Mouse (Mus musculus) midbrain, postnatal 0 days (tissue): ENCODE results near the gene Sigmar1. TPM values are rescaled to one million over a fixed set of nuclear protein-coding genes. Genes with fewer than 3 reads are reported as not detected.

ENCODE experiments used
- polyA plus RNA-seq: library from polyadenylated mRNA; unstranded; fragments of >200 nt; fragmentation: Nextera tagmentation; extraction: Ambion mirVana; gene quantifications from 2 replicates; pipeline ENCODE4 v1.2.1, GENCODE M21; 2015
- total RNA-seq: library from RNA; depleted of rRNA; stranded (reverse); fragments of >200 nt; gene quantifications from 2 replicates; pipeline ENCODE4 v1.2.3, GENCODE M21; 2014; rRNA removed

Gene Sigmar1
- total and polyA plus RNA-seq, 2 experiments from 2014 or later, result 44.8 to 45.4 TPM

Other genes with a start within 250 kb of the Sigmar1 start
- gene 1110017D15Rik, start 238.8 kb downstream of the Sigmar1 start, total RNA-seq, result 10.9 and 11.8 TPM in 2 replicates
- 18.1 and 20.7 TPM in 2 replicates for gene 1110017D15Rik, start 238.8 kb downstream of the Sigmar1 start, polyA plus RNA-seq
- gene Fam219a, start 186.6 kb downstream of the Sigmar1 start, total RNA-seq, result 125 and 130 TPM in 2 replicates
- 20.5 and 24.1 TPM in 2 replicates for gene Fam219a, start 186.6 kb downstream of the Sigmar1 start, polyA plus RNA-seq
- 1.7 and 6.1 TPM in 2 replicates for gene Dnaic1, start 186.4 kb downstream of the Sigmar1 start, total RNA-seq
- 3.2 and 3.8 TPM in 2 replicates for gene Dnaic1, start 186.4 kb downstream of the Sigmar1 start, polyA plus RNA-seq
- 167 and 217 TPM in 2 replicates for gene Enho, start 115.8 kb downstream of the Sigmar1 start, total RNA-seq
- 146 and 157 TPM in 2 replicates for gene Enho, start 115.8 kb downstream of the Sigmar1 start, polyA plus RNA-seq
- 61.6 and 69.2 TPM in 2 replicates for gene Cntfr, start 59.1 kb downstream of the Sigmar1 start, total RNA-seq
- gene Cntfr, start 59.1 kb downstream of the Sigmar1 start, polyA plus RNA-seq, result 20.1 and 23.4 TPM in 2 replicates
- 21.8 and 26.5 TPM in 2 replicates for gene Il11ra1, start 56.2 kb downstream of the Sigmar1 start, total RNA-seq
- gene Il11ra1, start 56.2 kb downstream of the Sigmar1 start, polyA plus RNA-seq, result 28.8 and 35.3 TPM in 2 replicates
- 38.3 and 39.7 TPM in 2 replicates for gene Rpp25l, start 42.6 kb downstream of the Sigmar1 start, total RNA-seq
- gene Rpp25l, start 42.6 kb downstream of the Sigmar1 start, polyA plus RNA-seq, result 44.3 and 49.9 TPM in 2 replicates
- 122 and 150 TPM in 2 replicates for gene Dctn3, start 33.0 kb downstream of the Sigmar1 start, total RNA-seq
- 308 and 345 TPM in 2 replicates for gene Dctn3, start 33.0 kb downstream of the Sigmar1 start, polyA plus RNA-seq
- gene Arid3c, start 25.0 kb downstream of the Sigmar1 start, total RNA-seq, result 0.27 and 0.33 TPM in 2 replicates
- gene Arid3c, start 25.0 kb downstream of the Sigmar1 start, polyA plus RNA-seq, result 0.42 and 0.48 TPM in 2 replicates
- gene Galt, start 929 bp downstream of the Sigmar1 start, total RNA-seq, result 53.7 and 68.1 TPM in 2 replicates
- gene Galt, start 929 bp downstream of the Sigmar1 start, polyA plus RNA-seq, result 54.0 and 60.0 TPM in 2 replicates
- 191 and 237 TPM in 2 replicates for gene Ccl27a, start 18.1 kb upstream of the Sigmar1 start, total RNA-seq
- 318 and 329 TPM in 2 replicates for gene Ccl27a, start 18.1 kb upstream of the Sigmar1 start, polyA plus RNA-seq
- not detected in 2 replicates for gene Gm21541, start 147.5 kb upstream of the Sigmar1 start, total RNA-seq
- not detected in 2 replicates for gene Gm21541, start 147.5 kb upstream of the Sigmar1 start, polyA plus RNA-seq
- 11.9 and 13.7 TPM in 2 replicates for gene Gm20878, start 185.4 kb upstream of the Sigmar1 start, total RNA-seq
- 9.3 and 10.0 TPM in 2 replicates for gene Gm20878, start 185.4 kb upstream of the Sigmar1 start, polyA plus RNA-seq
- 1.6 and 2.2 TPM in 2 replicates for gene Fam205a4, start 209.9 kb upstream of the Sigmar1 start, total RNA-seq
- gene Fam205a4, start 209.9 kb upstream of the Sigmar1 start, polyA plus RNA-seq, result 1.5 and 1.7 TPM in 2 replicates